Mouse (Mus musculus): ENCODE results near the gene Wdr60. TPM values are rescaled to one million over a fixed set of nuclear protein-coding genes. Genes with fewer than 3 reads are reported as not detected.

Gene Wdr60
- polyA plus RNA-seq, 1 experiment from 2014 or later: 16.3 TPM

- no peak overlapping the region for H3K9ac ChIP-seq (ENCODE audit: low read length)
- H3K9me3 ChIP-seq (ENCODE audit: control insufficient read depth, low read length): no peaks in the 10 kb centered on the region
- DNase-seq (ENCODE audit: low spot score): no peak
Measured at GRCm38 (mm10) chr12:116255636-116256035, 7.2 kb downstream of the Wdr60 start.

GRCm38 (mm10) chr12:116254652-116255051, 8.2 kb downstream of the Wdr60 start:
- H3K4me1 ChIP-seq (replicated peaks; ENCODE audit: control insufficient read depth, insufficient read depth, low read length): no peaks in the 10 kb centered on the region
- H3K4me2 ChIP-seq (ENCODE audit: low read length): no peak overlapping the region
- no peak overlapping the region for H3K27ac ChIP-seq (ENCODE audit: low read depth)
- 69% methylated on average over 8 of the region's 8 CpGs for WGBS
- DNase-seq (ENCODE audit: low spot score) (no peak), ATAC-seq (replicated peaks; ENCODE audit: low FRiP score, low TSS enrichment, low read depth) (no peak)
- H3K9ac ChIP-seq (ENCODE audit: low read length): no peak overlapping the region
- no peak overlapping the region for H3K4me3 ChIP-seq (ENCODE audit: low read depth, low read length)
- H3K36me3 ChIP-seq (ENCODE audit: control insufficient read depth, insufficient read depth, low read length): peaks cover 22% of the 10 kb centered on the region
- H3K27me3 ChIP-seq (replicated peaks; ENCODE audit: control insufficient read depth, insufficient read depth, low read length): no peaks in the 10 kb centered on the region
- H3K9me3 ChIP-seq (ENCODE audit: control insufficient read depth, low read length): no peaks in the 10 kb centered on the region

More at GRCm38 (mm10) chr12:116255636-116256035, 7.2 kb downstream of the Wdr60 start:
- no peak overlapping the region for H3K4me2 ChIP-seq (ENCODE audit: low read length)
- H3K27ac ChIP-seq (ENCODE audit: low read depth): no peak overlapping the region
- no peaks in the 10 kb centered on the region for H3K4me1 ChIP-seq (replicated peaks; ENCODE audit: control insufficient read depth, insufficient read depth, low read length)
- no peak for ATAC-seq (replicated peaks; ENCODE audit: low FRiP score, low TSS enrichment, low read depth)
- no peak overlapping the region for H3K4me3 ChIP-seq (ENCODE audit: low read depth, low read length)
- peaks cover 22% of the 10 kb centered on the region for H3K36me3 ChIP-seq (ENCODE audit: control insufficient read depth, insufficient read depth, low read length)
- H3K27me3 ChIP-seq (replicated peaks; ENCODE audit: control insufficient read depth, insufficient read depth, low read length): no peaks in the 10 kb centered on the region
- 89% methylated on average over 11 of the region's 11 CpGs for WGBS

GRCm38 (mm10) chr12:116244601-116245000, 18.2 kb downstream of the Wdr60 start:
- 79% methylated on average over 1 of the region's 1 CpGs for WGBS
- DNase-seq (ENCODE audit: low spot score): no peak
- H3K9ac ChIP-seq (ENCODE audit: low read length): no peak overlapping the region

GRCm38 (mm10) chr12:116238803-116239202, 24.0 kb downstream of the Wdr60 start:
- H3K9ac ChIP-seq (ENCODE audit: low read length): no peak overlapping the region
- no peak overlapping the region for H3K4me3 ChIP-seq (ENCODE audit: low read depth, low read length)
- no peak overlapping the region for H3K27ac ChIP-seq (ENCODE audit: low read depth)
- DNase-seq (ENCODE audit: low spot score) (no peak), ATAC-seq (replicated peaks; ENCODE audit: low FRiP score, low TSS enrichment, low read depth) (no peak)
- H3K36me3 ChIP-seq (ENCODE audit: control insufficient read depth, insufficient read depth, low read length): peaks cover 16% of the 10 kb centered on the region
- no peak overlapping the region for H3K4me2 ChIP-seq (ENCODE audit: low read length)
- no peaks in the 10 kb centered on the region for H3K9me3 ChIP-seq (ENCODE audit: control insufficient read depth, low read length)
- no peaks in the 10 kb centered on the region for H3K27me3 ChIP-seq (replicated peaks; ENCODE audit: control insufficient read depth, insufficient read depth, low read length)
- no peaks in the 10 kb centered on the region for H3K4me1 ChIP-seq (replicated peaks; ENCODE audit: control insufficient read depth, insufficient read depth, low read length)
- WGBS: 76% methylated on average over 3 of the region's 3 CpGs

More at GRCm38 (mm10) chr12:116244601-116245000, 18.2 kb downstream of the Wdr60 start:
- ATAC-seq (replicated peaks; ENCODE audit: low FRiP score, low TSS enrichment, low read depth): no peak
- H3K36me3 ChIP-seq (ENCODE audit: control insufficient read depth, insufficient read depth, low read length): peaks cover 49% of the 10 kb centered on the region
- H3K27me3 ChIP-seq (replicated peaks; ENCODE audit: control insufficient read depth, insufficient read depth, low read length): no peaks in the 10 kb centered on the region
- no peaks in the 10 kb centered on the region for H3K9me3 ChIP-seq (ENCODE audit: control insufficient read depth, low read length)
- H3K27ac ChIP-seq (ENCODE audit: low read depth): no peak overlapping the region
- H3K4me3 ChIP-seq (ENCODE audit: low read depth, low read length): no peak overlapping the region
- no peak overlapping the region for H3K4me2 ChIP-seq (ENCODE audit: low read length)
- no peaks in the 10 kb centered on the region for H3K4me1 ChIP-seq (replicated peaks; ENCODE audit: control insufficient read depth, insufficient read depth, low read length)

GRCm38 (mm10) chr12:116238370-116238769, 24.5 kb downstream of the Wdr60 start:
- H3K27ac ChIP-seq (ENCODE audit: low read depth): no peak overlapping the region
- no peaks in the 10 kb centered on the region for H3K4me1 ChIP-seq (replicated peaks; ENCODE audit: control insufficient read depth, insufficient read depth, low read length)
- H3K4me2 ChIP-seq (ENCODE audit: low read length): no peak overlapping the region
- H3K9ac ChIP-seq (ENCODE audit: low read length): no peak overlapping the region
- H3K9me3 ChIP-seq (ENCODE audit: control insufficient read depth, low read length): no peaks in the 10 kb centered on the region
- no peak for DNase-seq (ENCODE audit: low spot score)
- H3K36me3 ChIP-seq (ENCODE audit: control insufficient read depth, insufficient read depth, low read length): peaks cover 15% of the 10 kb centered on the region
- H3K4me3 ChIP-seq (ENCODE audit: low read depth, low read length): no peak overlapping the region
- no peak for ATAC-seq (replicated peaks; ENCODE audit: low FRiP score, low TSS enrichment, low read depth)
- no peaks in the 10 kb centered on the region for H3K27me3 ChIP-seq (replicated peaks; ENCODE audit: control insufficient read depth, insufficient read depth, low read length)

- Histone ChIP-seq H3K36me3 (ENCODE audit: control insufficient read depth, insufficient read depth, low read length) (peaks cover 15% of the 10 kb centered on the region), H3K27ac (ENCODE audit: low read depth) (no peak overlapping the region), H3K9ac (ENCODE audit: low read length) (no peak overlapping the region), H3K4me3 (ENCODE audit: low read depth, low read length) (no peak overlapping the region), H3K4me2 (ENCODE audit: low read length) (no peak overlapping the region), H3K4me1 (replicated peaks; ENCODE audit: control insufficient read depth, insufficient read depth, low read length) (no peaks in the 10 kb centered on the region), H3K27me3 (replicated peaks; ENCODE audit: control insufficient read depth, insufficient read depth, low read length) (no peaks in the 10 kb centered on the region), H3K9me3 (ENCODE audit: control insufficient read depth, low read length) (no peaks in the 10 kb centered on the region)
- ATAC-seq (replicated peaks; ENCODE audit: low FRiP score, low TSS enrichment, low read depth): no peak
- 85% methylated on average over 3 of the region's 3 CpGs for WGBS
- DNase-seq (ENCODE audit: low spot score): no peak
Measured at GRCm38 (mm10) chr12:116236658-116237057, 26.2 kb downstream of the Wdr60 start.

- no peak overlapping the region for H3K4me3 ChIP-seq (ENCODE audit: low read depth, low read length)
- H3K4me2 ChIP-seq (ENCODE audit: low read length): no peak overlapping the region
- no peak overlapping the region for H3K9ac ChIP-seq (ENCODE audit: low read length)
- H3K27ac ChIP-seq (ENCODE audit: low read depth): no peak overlapping the region
- H3K9me3 ChIP-seq (ENCODE audit: control insufficient read depth, low read length): no peaks in the 10 kb centered on the region
- H3K27me3 ChIP-seq (replicated peaks; ENCODE audit: control insufficient read depth, insufficient read depth, low read length): no peaks in the 10 kb centered on the region
- H3K4me1 ChIP-seq (replicated peaks; ENCODE audit: control insufficient read depth, insufficient read depth, low read length): no peaks in the 10 kb centered on the region
- ATAC-seq (replicated peaks; ENCODE audit: low FRiP score, low TSS enrichment, low read depth) (no peak), DNase-seq (ENCODE audit: low spot score) (no peak)
- peaks cover 6% of the 10 kb centered on the region; the same call in 1 of the 2 replicates for H3K36me3 ChIP-seq (ENCODE audit: control insufficient read depth, insufficient read depth, low read length)
- 80% methylated on average over 4 of the region's 4 CpGs for WGBS
Measured at GRCm38 (mm10) chr12:116235356-116235755, 27.5 kb downstream of the Wdr60 start.

- H3K9ac ChIP-seq (ENCODE audit: low read length): no peak overlapping the region
- no peak overlapping the region for H3K4me2 ChIP-seq (ENCODE audit: low read length)
- ATAC-seq (replicated peaks; ENCODE audit: low FRiP score, low TSS enrichment, low read depth) (no peak), DNase-seq (ENCODE audit: low spot score) (no peak)
- H3K27me3 ChIP-seq (replicated peaks; ENCODE audit: control insufficient read depth, insufficient read depth, low read length): no peaks in the 10 kb centered on the region
- H3K4me1 ChIP-seq (replicated peaks; ENCODE audit: control insufficient read depth, insufficient read depth, low read length): no peaks in the 10 kb centered on the region
- H3K36me3 ChIP-seq (ENCODE audit: control insufficient read depth, insufficient read depth, low read length): no peaks in the 10 kb centered on the region
- no peak overlapping the region for H3K4me3 ChIP-seq (ENCODE audit: low read depth, low read length)
- 84% methylated on average over 1 of the region's 1 CpGs for WGBS
- no peaks in the 10 kb centered on the region for H3K9me3 ChIP-seq (ENCODE audit: control insufficient read depth, low read length)
- no peak overlapping the region for H3K27ac ChIP-seq (ENCODE audit: low read depth)
Measured at GRCm38 (mm10) chr12:116232061-116232460, 30.8 kb downstream of the Wdr60 start.

- 68% methylated on average over 12 of the region's 12 CpGs for WGBS
- Histone ChIP-seq H3K4me1 (replicated peaks; ENCODE audit: control insufficient read depth, insufficient read depth, low read length) (no peaks in the 10 kb centered on the region), H3K4me2 (ENCODE audit: low read length) (no peak overlapping the region), H3K27ac (ENCODE audit: low read depth) (no peak overlapping the region), H3K36me3 (ENCODE audit: control insufficient read depth, insufficient read depth, low read length) (no peaks in the 10 kb centered on the region), H3K9ac (ENCODE audit: low read length) (no peak overlapping the region), H3K27me3 (replicated peaks; ENCODE audit: control insufficient read depth, insufficient read depth, low read length) (no peaks in the 10 kb centered on the region), H3K4me3 (ENCODE audit: low read depth, low read length) (no peak overlapping the region), H3K9me3 (ENCODE audit: control insufficient read depth, low read length) (no peaks in the 10 kb centered on the region)
- ATAC-seq (replicated peaks; ENCODE audit: low FRiP score, low TSS enrichment, low read depth) (no peak), DNase-seq (ENCODE audit: low spot score) (no peak)
Measured at GRCm38 (mm10) chr12:116231612-116232011, 31.2 kb downstream of the Wdr60 start.
